In the genomic region with DNA sequence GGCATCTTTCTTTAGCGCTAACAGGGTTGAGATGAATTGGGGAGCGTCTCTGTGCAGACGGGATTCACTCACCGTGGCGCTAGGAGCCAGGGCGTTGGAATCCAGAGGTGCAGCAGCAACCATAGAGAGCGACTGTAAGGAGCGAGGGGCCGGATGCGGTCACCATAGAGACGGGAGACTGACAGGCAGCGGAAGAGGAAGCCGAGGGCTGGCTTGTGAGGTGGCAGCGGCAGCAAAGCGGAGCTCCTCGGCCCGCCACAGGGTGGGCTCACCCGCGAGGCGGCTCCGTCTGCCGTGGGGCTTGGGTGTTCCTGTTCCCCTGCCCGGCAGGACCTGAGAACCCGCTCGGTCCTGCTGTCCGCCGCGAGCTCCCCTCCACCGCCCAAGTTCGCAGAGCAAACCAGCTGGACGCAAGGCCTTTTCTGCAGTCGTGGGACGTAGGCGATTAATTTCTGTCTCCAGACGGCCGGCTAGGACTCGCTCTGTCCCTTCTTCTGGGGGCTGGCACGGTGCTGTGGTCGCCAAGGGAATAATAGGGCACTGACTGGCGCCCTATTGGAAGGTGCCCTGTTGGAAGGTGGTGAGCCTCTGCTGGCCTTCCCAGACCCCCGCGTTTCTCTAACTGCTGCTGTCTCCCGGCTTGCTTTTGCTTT, we compare ENCODE assay signal across 8 mouse cellular contexts. TPM values are rescaled to one million over a fixed set of nuclear protein-coding genes. Genes with fewer than 3 reads are reported as not detected.
A peak's percentile ranks its signal among the peaks of the same experiment; 100 is the strongest.
DNase-seq lines count a peak whose midpoint lies in the region; ATAC-seq and TF ChIP-seq lines count a peak whose summit lies in the region.

Chpf2 (plus strand) TSS at position 195 of the 653 bp plus-strand sequence.

- no peak for TF ChIP-seq CTCF in heart, postnatal 0 days (IDR thresholded peaks at IDR 0.05; ENCODE audit: low read depth)
- no peak for TF ChIP-seq CTCF in lung, adult 2 months (IDR thresholded peaks at IDR 0.05; ENCODE audit: insufficient read depth, low read length)
- no peak for TF ChIP-seq CTCF in thymus, adult 2 months (IDR thresholded peaks at IDR 0.05; ENCODE audit: borderline replicate concordance, control insufficient read depth, extremely low read depth, insufficient read depth, low read length, poor library complexity)

- H3K4me1 ChIP-seq in ES-E14 (ENCODE audit: control insufficient read depth in 2 of 2, insufficient read depth in 2 of 2, low read length in 2 of 2, poor library complexity in 1 of 2), result peaks cover 2 to 5% of the 10 kb centered on the region in 2 experiments; a peak in 2 of 4 replicates
- H3K4me1 ChIP-seq in forebrain, embryonic 12.5 days, result peaks cover 35% of the 10 kb centered on the region
- peaks cover 13% of the 10 kb centered on the region for H3K4me1 ChIP-seq in heart, postnatal 0 days (ENCODE audit: control insufficient read depth, insufficient read depth)
- peaks cover 3% of the 10 kb centered on the region; the same call in 1 of the 2 replicates for H3K4me1 ChIP-seq in lung, adult 2 months (ENCODE audit: control insufficient read depth, insufficient read depth, low read length)
- H3K4me1 ChIP-seq in thymus, adult 2 months (replicated peaks; ENCODE audit: control insufficient read depth, insufficient read depth, low read length), result peaks cover 8% of the 10 kb centered on the region

- DNase-seq in ES-E14 (ENCODE audit: low read depth, low spot score), result peak; percentile 79
- peak; percentile 72 for DNase-seq in c-Kit-positive CD71-positive TER-119-negative erythroid progenitor cells, embryonic 14.5 days (ENCODE audit: low read depth)
- peak; percentile 87 for DNase-seq in heart, postnatal 0 days (ENCODE audit: low spot score)
- DNase-seq in kidney, postnatal 36 days, result peak; percentile 88 to 91
- DNase-seq in lung, adult 2 months, result peak; percentile 79
- DNase-seq in thymus, adult 2 months, result peak; percentile 84

- peak; percentile 92 for ATAC-seq in forebrain, embryonic 12.5 days (ENCODE audit: low FRiP score)
- peak; percentile 81 for ATAC-seq in heart, postnatal 0 days (ENCODE audit: insufficient read depth, low read depth)
- peak; percentile 92 for ATAC-seq in neutrophil, adult 5-6 weeks (ENCODE audit: extremely low read depth, insufficient number of reproducible peaks, low FRiP score, poor library complexity, severe bottlenecking)

- peaks cover 8% of the 10 kb centered on the region; the same call in 1 of the 2 replicates for H3K36me3 ChIP-seq in ES-E14 (ENCODE audit: control insufficient read depth, insufficient read depth, low read length, poor library complexity, severe bottlenecking)
- peaks cover 38% of the 10 kb centered on the region for H3K36me3 ChIP-seq in forebrain, embryonic 12.5 days (replicated peaks)
- H3K36me3 ChIP-seq in heart, postnatal 0 days (replicated peaks; ENCODE audit: control insufficient read depth, insufficient read depth, low read length), result peaks cover 13% of the 10 kb centered on the region
- no peaks in the 10 kb centered on the region for H3K36me3 ChIP-seq in thymus, adult 2 months (ENCODE audit: control insufficient read depth, insufficient read depth, low read length)

- WGBS in forebrain, embryonic 12.5 days, result 1% methylated on average over 43 of the region's 43 CpGs
- WGBS in heart, postnatal 0 days, result 0% methylated on average over 43 of the region's 43 CpGs
- under 1% methylated on average over 43 of the region's 43 CpGs for WGBS in lung, adult 2 months
- WGBS in thymus, adult 2 months, result under 1% methylated on average over 43 of the region's 43 CpGs

- in situ Hi-C loops in ES-E14 (cut with MboI; ENCODE audit: low sequenced_read_pairs in 2 of 2, unreplicated experiment in 2 of 2), result no loop called here

- peak within 1 kb of the TSS; percentile 71 for H3K9ac ChIP-seq in ES-E14 (ENCODE audit: insufficient read depth, low read depth, low read length, poor library complexity, severe bottlenecking)
- H3K9ac ChIP-seq in forebrain, embryonic 12.5 days, result peak within 1 kb of the TSS; percentile 86
- peak within 1 kb of the TSS; percentile 72 for H3K9ac ChIP-seq in heart, postnatal 0 days (replicated peaks; ENCODE audit: low read depth, low read length)

- TF ChIP-seq EP300 in heart, postnatal 0 days (IDR thresholded peaks at IDR 0.05; ENCODE audit: low read depth), result no peak

- H3K9me3 ChIP-seq in ES-E14 (ENCODE audit: control insufficient read depth, insufficient read depth, low read depth, low read length), result no peaks in the 10 kb centered on the region
- no peaks in the 10 kb centered on the region for H3K9me3 ChIP-seq in forebrain, embryonic 12.5 days
- no peaks in the 10 kb centered on the region for H3K9me3 ChIP-seq in heart, postnatal 0 days (replicated peaks; ENCODE audit: control insufficient read depth, low read length)

- peak; percentile 63; the same call in 1 of the 2 replicates for TF ChIP-seq POLR2A in lung, adult 2 months (IDR thresholded peaks at IDR 0.05; ENCODE audit: borderline replicate concordance, extremely low read depth, low read depth, low read length)
- peak; percentile 76 for TF ChIP-seq POLR2A in thymus, adult 2 months (IDR thresholded peaks at IDR 0.05; ENCODE audit: control insufficient read depth, extremely low read depth, insufficient read depth, low read length, poor library complexity)

- peaks cover 4% of the 10 kb centered on the region; the same call in 1 of the 2 replicates for H3K27me3 ChIP-seq in forebrain, embryonic 12.5 days
- H3K27me3 ChIP-seq in heart, postnatal 0 days (ENCODE audit: control insufficient read depth, insufficient read depth, low read length), result no peaks in the 10 kb centered on the region
- no peaks in the 10 kb centered on the region for H3K27me3 ChIP-seq in thymus, adult 2 months (ENCODE audit: control insufficient read depth, insufficient read depth, low read length)

- no peak within 1 kb of the TSS for H3K27ac ChIP-seq in ES-E14 (ENCODE audit: insufficient read depth, low read depth, low read length, poor library complexity, severe bottlenecking)
- peak within 1 kb of the TSS; percentile 81 for H3K27ac ChIP-seq in forebrain, embryonic 12.5 days
- H3K27ac ChIP-seq in heart, postnatal 0 days (ENCODE audit: low read depth), result peak within 1 kb of the TSS; percentile 70
- H3K27ac ChIP-seq in thymus, adult 2 months (ENCODE audit: control insufficient read depth, insufficient read depth, low read length), result peak within 1 kb of the TSS; percentile 45

- peak within 1 kb of the TSS; percentile 74 to 81 for H3K4me3 ChIP-seq in ES-E14 (ENCODE audit: insufficient read depth in 1 of 2, low read depth in 1 of 2, low read length in 2 of 2, poor library complexity in 1 of 2, severe bottlenecking in 1 of 2)
- peak within 1 kb of the TSS; percentile 85 for H3K4me3 ChIP-seq in forebrain, embryonic 12.5 days (replicated peaks)
- H3K4me3 ChIP-seq in heart, postnatal 0 days (ENCODE audit: low read depth, low read length), result peak within 1 kb of the TSS; percentile 81
- peak within 1 kb of the TSS; percentile 79 for H3K4me3 ChIP-seq in lung, adult 2 months (replicated peaks; ENCODE audit: extremely low read depth, low read depth, low read length)
- H3K4me3 ChIP-seq in thymus, adult 2 months (ENCODE audit: control insufficient read depth, insufficient read depth, low read length), result peak within 1 kb of the TSS; percentile 68

- H3K4me2 ChIP-seq in forebrain, embryonic 12.5 days, result peak within 1 kb of the TSS; percentile 82
- H3K4me2 ChIP-seq in heart, postnatal 0 days (ENCODE audit: low read depth, low read length), result peak within 1 kb of the TSS; percentile 80

TF ChIP-seq in ES-E14, 5 proteins besides CTCF, POLR2A, EP300 and RAD21:
- no peak for TF ChIP-seq CHD2 (IDR thresholded peaks at IDR 0.05; ENCODE audit: low read depth, low read length)
- TF ChIP-seq HCFC1 (IDR thresholded peaks at IDR 0.05; ENCODE audit: borderline replicate concordance, insufficient read depth, low read length), result no peak
- no peak for TF ChIP-seq MAFK (IDR thresholded peaks at IDR 0.05; ENCODE audit: insufficient read depth, low read depth, low read length)
- no peak for TF ChIP-seq ZC3H11A (IDR thresholded peaks at IDR 0.05; ENCODE audit: borderline replicate concordance, low read depth, low read length)
- TF ChIP-seq ZNF384 (IDR thresholded peaks at IDR 0.05; ENCODE audit: low read depth, low read length), result no peak

RNA-seq across cellular contexts. Expression of gene Chpf2, which starts in this region (rescaled TPM):
- 23.0 and 23.7 TPM in 2 replicates for total RNA-seq in ES-E14 (2012; rRNA removed)
- 18.7 and 18.8 TPM in 2 replicates for polyA plus RNA-seq in forebrain, embryonic 12.5 days (2016; fragmentation: Nextera tagmentation; extraction: Ambion mirVana)
- total RNA-seq in heart, postnatal 0 days (2014; rRNA removed; ENCODE audit: low replicate concordance), result 34.9 and 64.4 TPM in 2 replicates
- 10.5 and 13.2 TPM in 2 replicates for polyA plus RNA-seq in heart, postnatal 0 days (2015; fragmentation: Nextera tagmentation; extraction: Ambion mirVana)
- polyA plus RNA-seq in lung, adult 2 months (2012; rRNA removed), result 39.3 and 47.2 TPM in 2 replicates
- total RNA-seq in neutrophil, adult 5-6 weeks (2017), result 28.4 and 37.9 TPM in 2 replicates
- polyA plus RNA-seq in thymus, adult 2 months (2012; rRNA removed), result 53.5 and 55.5 TPM in 2 replicates
